Mouse (Mus musculus) C2C12 (cell line): Measurements from ENCODE around the gene Lca5.

Experiments used
- CEBPB ChIP-seq: IDR thresholded peaks from one replicate; pipeline ENCODE4 v1.6.1; 2011; ENCODE audit warnings: low read depth, mild to moderate bottlenecking, control low read depth, moderate library complexity
- CTCF ChIP-seq: IDR thresholded peaks from one replicate; pipeline ENCODE4 v1.5.1; 2011; ENCODE audit not compliant: control insufficient read depth, insufficient read depth, insufficient read length
- FOSL1 ChIP-seq: IDR thresholded peaks from one replicate; pipeline ENCODE4 v1.8.0; 2011; ENCODE audit warnings: mild to moderate bottlenecking, low read length; ENCODE audit not compliant: poor library complexity, insufficient read depth, severe bottlenecking
- MAX ChIP-seq: IDR thresholded peaks from one replicate; pipeline ENCODE4 v1.6.1; 2011; ENCODE audit warnings: mild to moderate bottlenecking, control low read depth
- MYOG ChIP-seq: IDR thresholded peaks from one replicate; pipeline ENCODE4 v1.6.1; 2011; ENCODE audit not compliant: control insufficient read depth, insufficient read length; ENCODE audit errors: extremely low read depth
- USF1 ChIP-seq: IDR thresholded peaks from one replicate; pipeline ENCODE4 v1.6.1; 2011; ENCODE audit warnings: low read depth, mild to moderate bottlenecking, control low read depth, moderate library complexity

DNA sequence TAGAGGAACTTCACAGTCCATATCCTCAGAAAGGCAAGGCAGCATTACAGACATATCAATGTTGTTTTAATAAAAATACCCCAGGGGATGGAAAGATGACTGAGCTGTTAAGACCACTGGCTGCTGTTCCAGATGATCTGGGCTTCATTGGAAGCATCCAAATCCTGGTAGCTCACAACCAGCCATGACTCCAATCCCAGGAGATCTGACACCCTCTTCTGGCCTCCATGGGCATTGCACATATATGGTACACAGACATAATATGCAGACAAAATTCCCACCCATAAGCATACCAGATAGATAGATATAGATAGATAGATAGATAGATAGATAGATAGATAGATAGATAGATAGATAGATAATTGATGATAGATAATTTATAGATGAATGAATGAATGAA lies 59.6 kb downstream of the Lca5 start:
- no peak for TF ChIP-seq CTCF
- no peak for TF ChIP-seq USF1
- no peak for TF ChIP-seq FOSL1
- no peak for TF ChIP-seq MAX
- TF ChIP-seq MYOG = no peak
- no peak for TF ChIP-seq CEBPB
